Mouse (Mus musculus): ENCODE results near the gene Olfr1223. TPM values are rescaled to one million over a fixed set of nuclear protein-coding genes. Genes with fewer than 3 reads are reported as not detected.
A peak's percentile ranks its signal among the peaks of the same experiment; 100 is the strongest.
"Not testable (repeated sequence)": the region's sequence is repeated elsewhere in the genome, so short reads cannot be mapped to it uniquely, and the experiment has no call there.

The Olfr1223 gene
- total RNA-seq (2015) (not detected in 2 replicates), total RNA-seq (2017) (not detected in 2 replicates)

DNA sequence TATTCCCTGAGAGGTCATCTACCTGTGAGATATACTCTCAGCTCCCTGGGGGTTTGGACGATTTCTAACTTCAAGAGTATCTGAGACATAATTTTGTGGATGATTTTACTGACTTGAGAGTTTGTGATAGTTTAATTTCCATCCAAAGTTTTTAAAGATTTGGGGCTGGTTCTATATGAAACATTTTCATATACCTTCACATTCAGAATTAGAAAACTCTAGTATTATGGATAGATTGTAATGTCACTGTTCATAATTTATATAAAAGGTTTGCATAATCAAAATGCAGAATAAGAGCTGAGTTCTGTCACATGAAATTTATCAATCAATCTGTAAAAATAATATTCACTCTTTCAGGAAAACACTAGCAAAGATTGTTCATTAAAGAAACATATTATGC, at the start of gene Olfr1223:
Gene Olfr1223, minus strand, starts transcription at position 101 of the 400 bp plus-strand sequence.
- no peak for ATAC-seq (ENCODE audit: poor library complexity, severe bottlenecking)

DNA sequence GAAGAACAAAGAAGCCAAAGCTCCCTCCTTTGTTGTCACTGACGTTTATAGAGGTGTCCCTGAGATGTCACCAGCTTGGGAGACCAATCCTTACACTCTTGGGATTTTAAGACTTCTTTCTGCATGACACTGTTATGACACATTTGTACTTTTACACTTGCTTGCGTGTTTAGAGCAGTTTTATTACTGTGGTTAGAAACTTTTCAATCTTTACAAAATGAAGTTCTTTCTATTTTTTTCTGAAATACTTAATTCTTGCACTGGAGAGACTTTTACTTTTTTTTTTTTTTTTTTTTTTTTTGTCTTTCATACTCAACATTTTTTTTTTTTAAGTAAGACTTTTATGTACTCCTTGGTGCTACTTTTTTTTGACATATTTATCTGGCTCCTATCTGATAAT, 48.6 kb upstream of the Olfr1223 start, which contains the start of gene Olfr1226:
Gene Olfr1226, minus strand, starts transcription at position 101 of the 400 bp plus-strand sequence.
- no peak for ATAC-seq (ENCODE audit: poor library complexity, severe bottlenecking)

DNA sequence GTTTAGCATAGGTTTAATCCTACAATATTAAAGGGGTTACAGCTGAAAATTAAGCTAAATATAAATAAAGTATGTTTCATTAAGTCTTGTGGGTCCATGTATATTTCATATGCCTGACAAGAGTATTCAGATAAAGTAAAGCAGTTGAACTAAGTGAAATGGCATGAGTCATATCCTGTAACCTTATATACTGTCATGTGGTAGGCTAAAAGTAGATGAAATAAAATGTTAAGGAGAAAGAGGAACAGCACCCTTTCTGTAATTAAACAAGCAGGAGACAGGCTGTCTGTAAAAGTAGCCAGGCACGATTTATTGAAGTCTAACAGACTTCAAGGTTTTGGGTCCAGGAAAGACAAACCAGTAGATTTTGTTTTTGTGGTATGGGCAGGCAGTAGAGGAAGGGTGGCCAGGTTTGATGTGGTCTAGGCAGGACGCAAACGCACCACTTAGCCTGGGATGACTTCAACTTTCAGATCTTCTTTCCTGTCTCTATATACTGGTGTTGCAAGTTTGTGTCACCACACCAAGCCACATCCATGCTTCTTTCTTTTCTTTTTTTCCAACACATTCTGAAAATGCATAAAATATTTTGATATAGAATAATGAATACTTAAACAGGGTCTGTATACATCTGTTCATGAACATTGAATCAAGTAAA, 45.1 kb upstream of the Olfr1223 start:
- ATAC-seq (ENCODE audit: poor library complexity, severe bottlenecking), result peak; percentile 51; the same call in 1 of the 2 replicates

DNA sequence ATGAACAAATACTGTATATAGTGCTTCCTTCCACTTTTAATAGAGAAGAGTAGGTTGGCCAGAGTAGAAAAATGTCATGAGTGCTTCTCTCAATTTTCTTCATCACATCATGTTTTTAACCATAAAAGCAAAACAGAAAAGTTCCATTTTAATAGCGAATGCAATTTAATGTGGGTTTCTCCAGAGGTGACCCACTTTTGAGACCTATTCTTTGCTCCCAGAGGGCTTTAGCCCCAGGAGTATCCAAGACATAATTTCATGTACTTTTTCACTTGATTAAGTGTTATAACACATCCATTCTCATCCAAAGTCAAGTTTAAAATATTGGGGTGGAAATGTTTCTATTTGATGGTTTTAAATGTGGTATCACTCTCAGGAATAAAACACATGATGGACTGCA, 23.2 kb upstream of the Olfr1223 start, which contains the start of gene Olfr1225:
Gene Olfr1225, minus strand, starts transcription at position 101 of the 400 bp plus-strand sequence.
- no peak for ATAC-seq (ENCODE audit: poor library complexity, severe bottlenecking)

DNA sequence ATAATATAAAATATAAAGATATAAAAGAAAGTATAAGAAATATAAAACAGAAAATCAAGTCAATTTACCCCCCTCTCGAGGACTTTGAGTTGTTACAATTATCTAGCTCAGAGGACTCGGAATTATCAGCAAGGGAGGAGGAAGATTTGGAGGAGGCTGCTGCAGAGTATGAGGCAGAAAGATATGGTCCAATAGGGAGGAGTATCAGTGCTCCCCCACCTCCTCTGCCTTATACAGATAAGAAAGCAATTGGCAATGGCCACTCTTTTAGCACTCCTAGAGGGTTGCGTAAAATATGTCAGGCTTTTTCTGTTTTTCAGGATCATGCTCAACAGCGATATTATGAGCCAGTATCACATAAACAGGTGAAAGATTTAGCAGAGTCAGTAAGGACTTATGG, 13.4 kb upstream of the Olfr1223 start:
- not testable (repeated sequence) for ATAC-seq (ENCODE audit: poor library complexity, severe bottlenecking)

DNA sequence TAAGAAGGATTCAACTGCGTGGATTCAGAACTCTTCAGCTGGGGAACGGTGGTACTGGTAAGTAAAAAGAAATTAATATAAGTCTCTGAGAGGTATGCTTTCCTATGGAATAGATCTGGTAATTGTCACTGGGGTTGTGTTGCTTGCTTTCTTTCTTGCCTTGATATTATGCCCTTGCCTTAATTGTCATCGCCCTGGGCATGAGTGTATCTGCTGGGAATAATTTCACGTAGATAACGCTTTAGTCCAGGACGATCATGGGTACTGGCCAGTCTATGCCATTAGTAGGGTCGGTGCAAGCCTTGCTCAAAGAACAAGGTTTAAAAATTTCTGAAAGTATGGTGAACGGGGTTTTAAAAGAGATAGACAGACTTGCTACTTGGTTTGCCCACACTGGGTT, 12.6 kb upstream of the Olfr1223 start, which contains the start of gene Olfr1224-ps1:
Gene Olfr1224-ps1, minus strand, starts transcription at position 101 of the 400 bp plus-strand sequence.
- not testable (repeated sequence) for ATAC-seq (ENCODE audit: poor library complexity, severe bottlenecking)

DNA sequence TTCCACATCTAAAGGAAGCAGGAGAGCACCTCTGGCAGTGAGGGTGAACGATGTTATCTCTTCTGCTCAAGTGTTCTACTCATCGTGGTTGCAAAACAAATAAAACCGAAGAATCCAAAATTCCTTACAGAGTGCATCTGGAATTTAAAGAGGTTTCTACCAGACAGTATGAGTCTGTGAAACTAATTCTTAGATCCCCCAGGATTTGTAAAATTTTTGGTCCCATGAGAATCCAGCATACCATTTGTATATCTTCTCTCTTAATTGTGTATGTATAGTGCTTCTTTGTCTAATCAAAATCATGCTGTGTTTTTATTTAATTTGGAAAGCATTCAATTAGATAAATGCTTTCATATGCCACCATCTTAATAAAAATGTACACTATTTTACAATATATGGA, 18.4 kb downstream of the Olfr1223 start, which contains the start of gene Olfr1222:
Gene Olfr1222, minus strand, starts transcription at position 101 of the 400 bp plus-strand sequence.
- ATAC-seq (ENCODE audit: poor library complexity, severe bottlenecking), result no peak

DNA sequence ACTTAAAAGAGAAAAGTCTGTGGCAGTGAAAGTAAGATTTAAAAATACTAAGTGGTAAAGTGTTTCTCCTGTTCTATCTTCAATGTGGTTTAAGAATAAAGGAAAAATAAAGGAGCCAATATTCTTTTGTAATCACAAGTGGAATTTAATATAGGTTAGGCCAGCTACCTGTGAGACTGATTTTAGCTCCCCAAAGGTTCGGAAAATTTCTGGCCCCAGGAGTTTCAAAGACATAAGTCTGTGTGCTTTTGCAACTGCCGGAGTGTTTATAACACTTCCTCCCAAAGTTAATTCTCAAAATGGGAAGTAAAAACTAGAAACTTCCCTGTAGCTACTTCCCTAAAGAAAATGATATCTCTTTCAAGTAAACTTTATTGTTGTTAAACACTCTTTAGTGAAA, 34.2 kb downstream of the Olfr1223 start, which contains the start of gene Olfr1221:
Gene Olfr1221, minus strand, starts transcription at position 101 of the 400 bp plus-strand sequence.
- ATAC-seq (ENCODE audit: poor library complexity, severe bottlenecking), result peak; percentile 18; the same call in 1 of the 2 replicates

DNA sequence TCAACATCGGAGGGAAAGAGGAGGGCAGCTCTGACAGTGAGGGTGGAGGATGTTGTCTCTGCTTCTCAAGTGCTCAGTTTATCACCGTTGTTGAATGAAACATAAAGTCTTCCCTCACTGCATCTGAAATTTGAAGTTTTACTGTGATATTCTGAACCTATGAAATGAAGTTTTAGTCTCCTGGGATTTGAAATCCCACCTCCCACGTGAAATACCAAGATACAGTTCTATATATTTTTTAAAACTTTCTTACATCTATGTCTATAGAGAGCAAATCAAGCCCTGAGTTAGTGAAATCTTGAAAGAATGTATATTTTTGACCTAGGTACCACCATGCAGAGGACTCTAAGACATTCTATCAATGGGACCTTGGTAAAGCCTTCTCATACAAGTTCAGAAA, 44.6 kb downstream of the Olfr1223 start, which contains the start of gene Olfr1220:
Gene Olfr1220, minus strand, starts transcription at position 101 of the 400 bp plus-strand sequence.
- ATAC-seq (ENCODE audit: poor library complexity, severe bottlenecking), result no peak

DNA sequence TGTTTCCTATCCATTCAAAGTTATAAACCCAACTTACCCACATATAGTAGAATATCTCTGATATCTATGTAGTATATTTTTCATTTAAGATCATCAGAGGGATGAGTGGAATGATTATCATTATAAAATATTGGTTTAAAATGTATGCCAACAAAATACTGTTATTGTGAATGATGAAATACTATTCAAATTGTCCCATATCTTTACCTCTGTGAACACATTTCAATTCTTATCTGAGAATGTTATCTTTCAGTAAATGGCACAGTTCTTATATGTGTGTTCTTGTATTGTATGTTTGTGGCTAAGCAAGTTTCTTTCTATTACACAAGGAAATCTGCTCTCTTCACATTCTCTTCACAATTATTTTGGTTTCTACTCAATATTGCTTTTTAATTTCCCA, 45.7 kb downstream of the Olfr1223 start:
- ATAC-seq (ENCODE audit: poor library complexity, severe bottlenecking), result no peak

DNA sequence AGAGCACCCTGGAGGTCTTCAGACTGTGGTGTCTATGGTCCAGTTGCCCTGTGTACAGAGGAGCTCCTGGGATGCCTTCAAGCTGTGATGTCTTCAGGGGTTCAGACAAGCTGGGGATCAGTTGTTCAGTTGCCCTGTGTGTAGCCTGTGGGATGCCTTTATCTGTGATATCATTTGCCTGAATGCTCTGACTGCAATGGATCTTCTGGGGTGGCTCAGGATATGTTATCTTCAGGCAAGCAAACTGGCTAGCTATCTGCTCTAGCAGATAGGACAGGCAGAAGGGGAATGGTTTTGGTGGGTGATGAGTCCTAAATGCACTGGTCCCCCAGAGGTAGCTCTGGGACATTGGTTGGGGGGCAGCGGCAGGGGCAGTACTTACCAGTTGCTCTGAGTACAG, 57.5 kb downstream of the Olfr1223 start:
- ATAC-seq (ENCODE audit: poor library complexity, severe bottlenecking), result no peak

Other genes starting within 250 kb of the Olfr1223 start
- not detected in 2 replicates for gene Olfr1208, start 249.2 kb downstream of the Olfr1223 start, total RNA-seq (2015)
- gene Olfr1208, start 249.2 kb downstream of the Olfr1223 start, total RNA-seq (2017), result not detected in 2 replicates
- not detected in 2 replicates for gene Olfr1209, start 236.4 kb downstream of the Olfr1223 start, total RNA-seq (2015)
- gene Olfr1209, start 236.4 kb downstream of the Olfr1223 start, total RNA-seq (2017), result not detected in 2 replicates
- not detected in 2 replicates for gene Olfr1211, start 213.4 kb downstream of the Olfr1223 start, total RNA-seq (2015)
- not detected in 2 replicates for gene Olfr1211, start 213.4 kb downstream of the Olfr1223 start, total RNA-seq (2017)
- not detected in 2 replicates for gene Olfr1212, start 197.6 kb downstream of the Olfr1223 start, total RNA-seq (2015)
- not detected in 2 replicates for gene Olfr1212, start 197.6 kb downstream of the Olfr1223 start, total RNA-seq (2017)
- not detected in 2 replicates for gene Gm13762, start 171.3 kb downstream of the Olfr1223 start, total RNA-seq (2015)
- gene Gm13762, start 171.3 kb downstream of the Olfr1223 start, total RNA-seq (2017), result not detected in 2 replicates
- gene Olfr1214, start 158.9 kb downstream of the Olfr1223 start, total RNA-seq (2015), result not detected in 2 replicates
- not detected in 2 replicates for gene Olfr1214, start 158.9 kb downstream of the Olfr1223 start, total RNA-seq (2017)
- gene Olfr1215, start 144.6 kb downstream of the Olfr1223 start, total RNA-seq (2015), result not detected in 2 replicates
- gene Olfr1215, start 144.6 kb downstream of the Olfr1223 start, total RNA-seq (2017), result not detected in 2 replicates
- gene Olfr1216, start 133.2 kb downstream of the Olfr1223 start, total RNA-seq (2015), result not detected in 2 replicates
- not detected in 2 replicates for gene Olfr1216, start 133.2 kb downstream of the Olfr1223 start, total RNA-seq (2017)
- gene Olfr1217, start 119.5 kb downstream of the Olfr1223 start, total RNA-seq (2015), result not detected in 2 replicates
- gene Olfr1217, start 119.5 kb downstream of the Olfr1223 start, total RNA-seq (2017), result not detected in 2 replicates
- not detected in 2 replicates for gene Olfr1218, start 90.4 kb downstream of the Olfr1223 start, total RNA-seq (2015)
- not detected in 2 replicates for gene Olfr1218, start 90.4 kb downstream of the Olfr1223 start, total RNA-seq (2017)
- not detected in 2 replicates for gene Olfr1219, start 68.0 kb downstream of the Olfr1223 start, total RNA-seq (2015)
- not detected in 2 replicates for gene Olfr1219, start 68.0 kb downstream of the Olfr1223 start, total RNA-seq (2017)
- not detected in 2 replicates for gene Olfr1220, start 44.7 kb downstream of the Olfr1223 start, total RNA-seq (2015)
- gene Olfr1220, start 44.7 kb downstream of the Olfr1223 start, total RNA-seq (2017), result not detected in 2 replicates
- not detected in 2 replicates for gene Olfr1221, start 34.3 kb downstream of the Olfr1223 start, total RNA-seq (2015)
- gene Olfr1221, start 34.3 kb downstream of the Olfr1223 start, total RNA-seq (2017), result not detected in 2 replicates
- gene Olfr1222, start 18.5 kb downstream of the Olfr1223 start, total RNA-seq (2015), result not detected in 2 replicates
- gene Olfr1222, start 18.5 kb downstream of the Olfr1223 start, total RNA-seq (2017), result not detected in 2 replicates
- not detected in 2 replicates for gene Olfr1224-ps1, start 12.5 kb upstream of the Olfr1223 start, total RNA-seq (2015)
- gene Olfr1224-ps1, start 12.5 kb upstream of the Olfr1223 start, total RNA-seq (2017), result not detected in 2 replicates
- gene Olfr1225, start 23.1 kb upstream of the Olfr1223 start, total RNA-seq (2015), result not detected in 2 replicates
- gene Olfr1225, start 23.1 kb upstream of the Olfr1223 start, total RNA-seq (2017), result not detected in 2 replicates
- not detected in 2 replicates for gene Olfr1226, start 48.5 kb upstream of the Olfr1223 start, total RNA-seq (2015)
- not detected in 2 replicates for gene Olfr1226, start 48.5 kb upstream of the Olfr1223 start, total RNA-seq (2017)
- not detected in 2 replicates for gene Olfr1228, start 102.5 kb upstream of the Olfr1223 start, total RNA-seq (2015)
- not detected in 2 replicates for gene Olfr1228, start 102.5 kb upstream of the Olfr1223 start, total RNA-seq (2017)
- not detected in 2 replicates for gene Olfr1229, start 136.5 kb upstream of the Olfr1223 start, total RNA-seq (2015)
- gene Olfr1229, start 136.5 kb upstream of the Olfr1223 start, total RNA-seq (2017), result not detected in 2 replicates
- gene Olfr1230, start 145.7 kb upstream of the Olfr1223 start, total RNA-seq (2015), result not detected in 2 replicates
- gene Olfr1230, start 145.7 kb upstream of the Olfr1223 start, total RNA-seq (2017), result not detected in 2 replicates
- gene Olfr1231, start 155.5 kb upstream of the Olfr1223 start, total RNA-seq (2015), result not detected in 2 replicates
- gene Olfr1231, start 155.5 kb upstream of the Olfr1223 start, total RNA-seq (2017), result not detected in 2 replicates
- gene Olfr1232, start 178.1 kb upstream of the Olfr1223 start, total RNA-seq (2015), result not detected in 2 replicates
- gene Olfr1232, start 178.1 kb upstream of the Olfr1223 start, total RNA-seq (2017), result not detected in 2 replicates
- gene Olfr1233, start 190.8 kb upstream of the Olfr1223 start, total RNA-seq (2015), result not detected in 2 replicates
- not detected in 2 replicates for gene Olfr1233, start 190.8 kb upstream of the Olfr1223 start, total RNA-seq (2017)
- not detected in 2 replicates for gene Olfr1234, start 213.3 kb upstream of the Olfr1223 start, total RNA-seq (2015)
- gene Olfr1234, start 213.3 kb upstream of the Olfr1223 start, total RNA-seq (2017), result not detected in 2 replicates